Mouse (Mus musculus): Measurements from ENCODE around the gene Apoc2. TPM values are rescaled to one million over a fixed set of nuclear protein-coding genes. Genes with fewer than 3 reads are reported as not detected.

The Apoc2 gene
- polyA plus RNA-seq, 1 experiment, result not detected

- Histone ChIP-seq H3K9me3 (replicated peaks; ENCODE audit: control insufficient read depth, insufficient read depth, low read length, poor library complexity, severe bottlenecking) (no peaks in the 10 kb centered on the region), H3K9ac (ENCODE audit: low read depth, poor library complexity, severe bottlenecking) (0 out of 2 replicates have a peak overlapping the region, but pooled peaks have one; percentile 70), H3K27ac (ENCODE audit: insufficient read depth, low read length) (peak overlapping the region; percentile 94; the same call in 1 of the 2 replicates), H3K4me3 (ENCODE audit: low read depth, low read length) (no peak overlapping the region), H3K36me3 (ENCODE audit: control insufficient read depth, insufficient read depth, low read length, poor library complexity, severe bottlenecking) (peaks cover 21% of the 10 kb centered on the region), H3K27me3 (ENCODE audit: control insufficient read depth, insufficient read depth, low read length, poor library complexity, severe bottlenecking) (no peaks in the 10 kb centered on the region), H3K4me1 (ENCODE audit: control insufficient read depth, insufficient read depth, low read length) (peaks cover 6% of the 10 kb centered on the region)
- no peak for TF ChIP-seq CTCF (IDR thresholded peaks at IDR 0.05; ENCODE audit: low read depth, low read length)
- TF ChIP-seq EP300 (IDR thresholded peaks at IDR 0.05; ENCODE audit: insufficient read depth, low read depth, low read length), result no peak
- TF ChIP-seq POLR2A (IDR thresholded peaks at IDR 0.05; ENCODE audit: insufficient read depth, low read length), result no peak
Measured at GRCm38 (mm10) chr7:19693421-19693820, 15.7 kb upstream of the Apoc2 start.

- Histone ChIP-seq H3K4me1 (ENCODE audit: control insufficient read depth, insufficient read depth, low read length) (peaks cover 6% of the 10 kb centered on the region), H3K27me3 (ENCODE audit: control insufficient read depth, insufficient read depth, low read length, poor library complexity, severe bottlenecking) (no peaks in the 10 kb centered on the region), H3K9me3 (replicated peaks; ENCODE audit: control insufficient read depth, insufficient read depth, low read length, poor library complexity, severe bottlenecking) (no peaks in the 10 kb centered on the region), H3K27ac (ENCODE audit: insufficient read depth, low read length) (peak within 1 kb of the TSS; percentile 94), H3K4me3 (ENCODE audit: low read depth, low read length) (peak within 1 kb of the TSS; percentile 88), H3K36me3 (ENCODE audit: control insufficient read depth, insufficient read depth, low read length, poor library complexity, severe bottlenecking) (peaks cover 13% of the 10 kb centered on the region), H3K9ac (ENCODE audit: low read depth, poor library complexity, severe bottlenecking) (peak within 1 kb of the TSS; percentile 70)
- TF ChIP-seq POLR2A (IDR thresholded peaks at IDR 0.05; ENCODE audit: insufficient read depth, low read length) (peak; percentile 47), EP300 (IDR thresholded peaks at IDR 0.05; ENCODE audit: insufficient read depth, low read depth, low read length) (peak; percentile 66; the same call in 1 of the 2 replicates), CTCF (IDR thresholded peaks at IDR 0.05; ENCODE audit: low read depth, low read length) (no peak)
Measured at GRCm38 (mm10) chr7:19691873-19692865, 14.4 kb upstream of the Apoc2 start, which contains the start of gene Apoc1. Apoc1 (minus strand) TSS chr7:19692660.

GRCm38 (mm10) chr7:19691434-19691833 lies 13.7 kb upstream of the Apoc2 start:
- H3K36me3 ChIP-seq (ENCODE audit: control insufficient read depth, insufficient read depth, low read length, poor library complexity, severe bottlenecking), result peaks cover 6% of the 10 kb centered on the region
- H3K9ac ChIP-seq (ENCODE audit: low read depth, poor library complexity, severe bottlenecking), result peak overlapping the region; percentile 70
- TF ChIP-seq POLR2A (IDR thresholded peaks at IDR 0.05; ENCODE audit: insufficient read depth, low read length), result no peak
- TF ChIP-seq EP300 (IDR thresholded peaks at IDR 0.05; ENCODE audit: insufficient read depth, low read depth, low read length), result 0 out of 2 replicates have a peak, but pooled peaks have one; percentile 31
- H3K9me3 ChIP-seq (replicated peaks; ENCODE audit: control insufficient read depth, insufficient read depth, low read length, poor library complexity, severe bottlenecking), result no peaks in the 10 kb centered on the region
- peak overlapping the region; percentile 84 for H3K27ac ChIP-seq (ENCODE audit: insufficient read depth, low read length)
- peak overlapping the region; percentile 87 for H3K4me3 ChIP-seq (ENCODE audit: low read depth, low read length)
- H3K4me1 ChIP-seq (ENCODE audit: control insufficient read depth, insufficient read depth, low read length), result peaks cover 6% of the 10 kb centered on the region
- H3K27me3 ChIP-seq (ENCODE audit: control insufficient read depth, insufficient read depth, low read length, poor library complexity, severe bottlenecking), result no peaks in the 10 kb centered on the region

GRCm38 (mm10) chr7:19690845-19691244 lies 13.1 kb upstream of the Apoc2 start:
- TF ChIP-seq EP300 (IDR thresholded peaks at IDR 0.05; ENCODE audit: insufficient read depth, low read depth, low read length) (no peak), CTCF (IDR thresholded peaks at IDR 0.05; ENCODE audit: low read depth, low read length) (no peak), POLR2A (IDR thresholded peaks at IDR 0.05; ENCODE audit: insufficient read depth, low read length) (no peak)
- no peaks in the 10 kb centered on the region for H3K36me3 ChIP-seq (ENCODE audit: control insufficient read depth, insufficient read depth, low read length, poor library complexity, severe bottlenecking)
- peak overlapping the region; percentile 70 for H3K9ac ChIP-seq (ENCODE audit: low read depth, poor library complexity, severe bottlenecking)

GRCm38 (mm10) chr7:19688611-19689010 lies 10.9 kb upstream of the Apoc2 start:
- Histone ChIP-seq H3K4me3 (ENCODE audit: low read depth, low read length) (no peak overlapping the region), H3K27ac (ENCODE audit: insufficient read depth, low read length) (0 out of 2 replicates have a peak overlapping the region, but pooled peaks have one; percentile 13), H3K9ac (ENCODE audit: low read depth, poor library complexity, severe bottlenecking) (no peak overlapping the region), H3K27me3 (ENCODE audit: control insufficient read depth, insufficient read depth, low read length, poor library complexity, severe bottlenecking) (no peaks in the 10 kb centered on the region), H3K4me1 (ENCODE audit: control insufficient read depth, insufficient read depth, low read length) (peaks cover 7% of the 10 kb centered on the region), H3K36me3 (ENCODE audit: control insufficient read depth, insufficient read depth, low read length, poor library complexity, severe bottlenecking) (no peaks in the 10 kb centered on the region), H3K9me3 (replicated peaks; ENCODE audit: control insufficient read depth, insufficient read depth, low read length, poor library complexity, severe bottlenecking) (no peaks in the 10 kb centered on the region)
- TF ChIP-seq CTCF (IDR thresholded peaks at IDR 0.05; ENCODE audit: low read depth, low read length), result no peak
- TF ChIP-seq POLR2A (IDR thresholded peaks at IDR 0.05; ENCODE audit: insufficient read depth, low read length), result no peak
- no peak for TF ChIP-seq EP300 (IDR thresholded peaks at IDR 0.05; ENCODE audit: insufficient read depth, low read depth, low read length)

More at GRCm38 (mm10) chr7:19690845-19691244, 13.1 kb upstream of the Apoc2 start:
- H3K27ac ChIP-seq (ENCODE audit: insufficient read depth, low read length), result peak overlapping the region; percentile 84
- H3K4me1 ChIP-seq (ENCODE audit: control insufficient read depth, insufficient read depth, low read length), result peaks cover 3% of the 10 kb centered on the region
- H3K27me3 ChIP-seq (ENCODE audit: control insufficient read depth, insufficient read depth, low read length, poor library complexity, severe bottlenecking), result no peaks in the 10 kb centered on the region
- H3K4me3 ChIP-seq (ENCODE audit: low read depth, low read length), result peak overlapping the region; percentile 87
- H3K9me3 ChIP-seq (replicated peaks; ENCODE audit: control insufficient read depth, insufficient read depth, low read length, poor library complexity, severe bottlenecking), result no peaks in the 10 kb centered on the region

Data from ES-Bruce4 (cell line).